Mouse (Mus musculus) CH12.LX (cell line): ENCODE measurements at regions not wholly inside any gene's neighbourhood (a gene's known extent, or its start where the extent isn't known, plus 50 kb on each side); places are given as distances from the start of the nearest gene placed in this dataset.

Source experiments
- DNase-seq: peaks from one replicate; pipeline ENCODE4 v3.0.0-alpha.2; 2013; ENCODE audit errors: extremely low read depth
- H3K27ac ChIP-seq: 2 replicates; pipeline ENCODE4 v1.5.1; 2012; ENCODE audit warnings: low read depth, mild to moderate bottlenecking, control low read depth, moderate library complexity; ENCODE audit not compliant: insufficient read depth
- H3K27me3 ChIP-seq: replicated peaks from 2 replicates; pipeline ENCODE3; 2012; ENCODE audit warnings: inconsistent platforms
- H3K36me3 ChIP-seq, 2 experiments: replicated peaks in 1 of 2; 2 replicates each; pipeline versions ENCODE3 to v1.6.1; 2012; ENCODE audit warnings: inconsistent platforms in 1 of 2, low read length in 1 of 2, mild to moderate bottlenecking in 1 of 2, mixed read lengths in 1 of 2, moderate library complexity in 1 of 2; ENCODE audit not compliant: control insufficient read depth in 1 of 2, insufficient read depth in 1 of 2
- H3K4me1 ChIP-seq, 2 experiments: 2 replicates each; pipeline ENCODE4 v1.6.1; 2012; ENCODE audit warnings: inconsistent platforms in 1 of 2, moderate library complexity in 1 of 2; ENCODE audit not compliant: insufficient read depth in 2 of 2, control insufficient read depth in 1 of 2
- H3K4me2 ChIP-seq: 2 replicates; pipeline ENCODE4 v1.6.1; 2012; ENCODE audit warnings: low read depth, mild to moderate bottlenecking, control low read depth; ENCODE audit not compliant: poor library complexity, insufficient read depth, severe bottlenecking
- H3K4me3 ChIP-seq, 3 experiments: fragments of 150-350 bp in 1 of 3; sonication (generic) in 1 of 3; replicated peaks in 1 of 3; 2 replicates each; pipeline versions ENCODE3 to v1.5.1; 2011 to 2012; ENCODE audit warnings: low read depth in 2 of 3, low read length in 2 of 3, mild to moderate bottlenecking in 2 of 3, moderate library complexity in 2 of 3, control low read depth in 1 of 3, improper control_type of control experiment in 1 of 3, inconsistent platforms in 1 of 3, mixed read lengths in 1 of 3; ENCODE audit not compliant: poor library complexity in 1 of 3
- H3K79me2 ChIP-seq: replicated peaks from 2 replicates; pipeline ENCODE4 v1.6.1; 2012; ENCODE audit warnings: mild to moderate bottlenecking, moderate library complexity; ENCODE audit not compliant: control insufficient read depth, poor library complexity, insufficient read depth, severe bottlenecking; ENCODE audit errors: extremely low read depth
- H3K9ac ChIP-seq: 2 replicates; pipeline ENCODE4 v1.6.1; 2012; ENCODE audit warnings: low read depth, mild to moderate bottlenecking, control low read depth, moderate library complexity; ENCODE audit not compliant: insufficient read depth
- H3K9me3 ChIP-seq: replicated peaks from 2 replicates; pipeline ENCODE3; 2012; ENCODE audit warnings: low read length, inconsistent platforms, mixed read lengths
- CHD1 ChIP-seq: IDR thresholded peaks from 2 replicates; pipeline ENCODE4 v1.6.1; 2012; ENCODE audit warnings: low read depth, low read length, improper control_type of control experiment, inconsistent platforms
- CTCF ChIP-seq, 2 experiments: IDR thresholded peaks in 1 of 2; conservative IDR thresholded peaks in 1 of 2; 2 replicates each; pipeline ENCODE4 v1.5.1; 2011 to 2012; ENCODE audit warnings: low read depth in 2 of 2, low read length in 2 of 2, improper control_type of control experiment in 1 of 2, inconsistent platforms in 1 of 2, mild to moderate bottlenecking in 1 of 2, moderate library complexity in 1 of 2
- ETS1 ChIP-seq: conservative IDR thresholded peaks from 2 replicates; pipeline ENCODE4 v1.6.1; 2012; ENCODE audit warnings: low read depth, mild to moderate bottlenecking, inconsistent platforms, low read length, improper control_type of control experiment, moderate library complexity
- GABPA ChIP-seq: IDR thresholded peaks from 2 replicates; pipeline ENCODE4 v1.6.1; 2012; ENCODE audit warnings: low read depth, low read length, improper control_type of control experiment, inconsistent platforms; ENCODE audit not compliant: insufficient replicate concordance
- IRF4 ChIP-seq: IDR thresholded peaks from 2 replicates; pipeline ENCODE4 v1.6.1; 2014; ENCODE audit warnings: low read depth, mild to moderate bottlenecking, inconsistent platforms, low read length, improper control_type of control experiment
- JUN ChIP-seq: IDR thresholded peaks from 2 replicates; pipeline ENCODE4 v1.6.1; 2011; ENCODE audit warnings: low read depth, mild to moderate bottlenecking, low read length, improper control_type of control experiment, moderate library complexity; ENCODE audit not compliant: insufficient read depth
- KAT2A ChIP-seq: IDR thresholded peaks from 2 replicates; pipeline ENCODE4 v1.6.1; 2012; ENCODE audit warnings: low read length, improper control_type of control experiment, inconsistent platforms; ENCODE audit not compliant: insufficient replicate concordance
- MAFK ChIP-seq: IDR thresholded peaks from 2 replicates; pipeline ENCODE4 v1.6.1; 2011; ENCODE audit warnings: low read length, improper control_type of control experiment; ENCODE audit not compliant: insufficient replicate concordance
- MAZ ChIP-seq: IDR thresholded peaks from 2 replicates; pipeline ENCODE4 v1.6.1; 2012; ENCODE audit warnings: low read depth, mild to moderate bottlenecking, inconsistent platforms, low read length, improper control_type of control experiment, moderate library complexity
- MXI1 ChIP-seq: IDR thresholded peaks from 2 replicates; pipeline ENCODE4 v1.6.1; 2011; ENCODE audit warnings: mild to moderate bottlenecking, low read depth, low read length, improper control_type of control experiment
- MYC ChIP-seq: IDR thresholded peaks from 2 replicates; pipeline ENCODE4 v1.6.1; 2011; ENCODE audit warnings: low read depth, mild to moderate bottlenecking, improper control_type of control experiment, low read length
- NRF1 ChIP-seq: IDR thresholded peaks from 2 replicates; pipeline ENCODE4 v1.6.1; 2014; ENCODE audit warnings: low read depth, mild to moderate bottlenecking, inconsistent platforms, low read length, improper control_type of control experiment, moderate library complexity
- PAX5 ChIP-seq: IDR thresholded peaks from 2 replicates; pipeline ENCODE4 v1.6.1; 2012; ENCODE audit warnings: low read length, inconsistent platforms, mixed read lengths
- POLR2AphosphoS2 ChIP-seq: IDR thresholded peaks from 2 replicates; pipeline ENCODE4 v1.6.1; 2011; ENCODE audit warnings: low read depth, low read length, improper control_type of control experiment
- RAD21 ChIP-seq: IDR thresholded peaks from 2 replicates; pipeline ENCODE4 v1.6.1; 2011; ENCODE audit warnings: low read depth, mild to moderate bottlenecking, low read length, improper control_type of control experiment, moderate library complexity
- SIN3A ChIP-seq: IDR thresholded peaks from 2 replicates; pipeline ENCODE4 v1.6.1; 2012; ENCODE audit warnings: low read length, improper control_type of control experiment, inconsistent platforms
- TCF12 ChIP-seq: IDR thresholded peaks from 2 replicates; pipeline ENCODE4 v1.6.1; 2014; ENCODE audit warnings: low read depth, mild to moderate bottlenecking, inconsistent platforms, low read length, improper control_type of control experiment
- USF1 ChIP-seq: IDR thresholded peaks from 2 replicates; pipeline ENCODE4 v1.6.1; 2014; ENCODE audit warnings: low read depth, mild to moderate bottlenecking, inconsistent platforms, low read length, improper control_type of control experiment
- ZKSCAN1 ChIP-seq: IDR thresholded peaks from 2 replicates; pipeline ENCODE4 v1.6.1; 2012; ENCODE audit warnings: low read depth, inconsistent platforms, low read length, improper control_type of control experiment, borderline replicate concordance
- ZMIZ1 ChIP-seq: IDR thresholded peaks from 2 replicates; pipeline ENCODE4 v1.6.1; 2012; ENCODE audit warnings: low read depth, mild to moderate bottlenecking, inconsistent platforms, low read length, improper control_type of control experiment
- dilution Hi-C: fragments of 300-500 bp; cut with MboI; formaldehyde crosslinking; loops from 2 replicates; pipeline ENCODE4 v1.14.3; 2020; ENCODE audit warnings: low sequenced_read_pairs; ENCODE audit not compliant: extremely low pct_unique_long_range_greater_than_20kb, extremely low pct_ligation_motif_present
- in situ Hi-C: fragments of 300-500 bp; cut with MboI; formaldehyde crosslinking; loops from 3 replicates; pipeline ENCODE4 v1.14.3; 2019; ENCODE audit warnings: low sequenced_read_pairs, low pct_ligation_motif_present, low pct_unique_long_range_greater_than_20kb, mixed read lengths

- H3K27ac ChIP-seq = no peak overlapping the region
- dilution Hi-C loops = no loop called here
These were observed 176.1 kb upstream of the Nsun2 start for GRCm38 (mm10) chr13:69357435-69357834.

GRCm38 (mm10) chr13:69365880-69366490, 167.6 kb upstream of the Nsun2 start:
- no peak overlapping the region for H3K4me2 ChIP-seq
- in situ Hi-C loops (no loop called here), dilution Hi-C loops (no loop called here)
- H3K9ac ChIP-seq = no peak overlapping the region
- no peaks in the 10 kb centered on the region for H3K79me2 ChIP-seq
- H3K36me3 ChIP-seq = no peaks in the 10 kb centered on the region
- no peaks in the 10 kb centered on the region for H3K4me1 ChIP-seq
- no peak overlapping the region for H3K27ac ChIP-seq
- no peak overlapping the region for H3K4me3 ChIP-seq
- H3K9me3 ChIP-seq = peaks cover 3% of the 10 kb centered on the region
- peaks cover 13% of the 10 kb centered on the region for H3K27me3 ChIP-seq
- TF ChIP-seq MYC (no peak), JUN (no peak), MAZ (no peak), IRF4 (no peak), USF1 (no peak), MXI1 (no peak), KAT2A (no peak), GABPA (no peak), CTCF (conservative IDR thresholded peaks at IDR 0.05 in 1 of 2, IDR thresholded peaks at IDR 0.05 in 1 of 2; ENCODE audit: low read depth in 2 of 2, low read length in 2 of 2) (no peak), RAD21 (no peak), MAFK (no peak), SIN3A (no peak), NRF1 (no peak), TCF12 (no peak), PAX5 (no peak), CHD1 (no peak)
- DNase-seq = no peak

More at GRCm38 (mm10) chr13:69357435-69357834, 176.1 kb upstream of the Nsun2 start:
- DNase-seq = no peak
- in situ Hi-C loops = no loop called here
- Histone ChIP-seq H3K9me3 (peaks cover 14% of the 10 kb centered on the region), H3K36me3 (no peaks in the 10 kb centered on the region), H3K4me2 (no peak overlapping the region), H3K27me3 (peaks cover 23% of the 10 kb centered on the region), H3K4me3 (no peak overlapping the region), H3K4me1 (no peaks in the 10 kb centered on the region), H3K9ac (no peak overlapping the region), H3K79me2 (no peaks in the 10 kb centered on the region)
- TF ChIP-seq USF1 = no peak
- TF ChIP-seq MAFK = no peak
- no peak for TF ChIP-seq CTCF (conservative IDR thresholded peaks at IDR 0.05 in 1 of 2, IDR thresholded peaks at IDR 0.05 in 1 of 2; ENCODE audit: low read depth in 2 of 2, low read length in 2 of 2)
- TF ChIP-seq ETS1 = no peak
- TF ChIP-seq ZMIZ1 = no peak
- TF ChIP-seq POLR2AphosphoS2 = no peak
- no peak for TF ChIP-seq RAD21
- TF ChIP-seq ZKSCAN1 = no peak
- no peak for TF ChIP-seq KAT2A
